Mouse (Mus musculus) heart, embryonic 12.5 days (tissue): Measurements from ENCODE around the gene Mapk13. TPM values are rescaled to one million over a fixed set of nuclear protein-coding genes. Genes with fewer than 3 reads are reported as not detected.
"Not testable (repeated sequence)": the region's sequence is repeated elsewhere in the genome, so short reads cannot be mapped to it uniquely, and the experiment has no call there.

Experiments used
- ATAC-seq: fragments of 200-750 bp; cut with Nextera tagmentation; 2 replicates; pipeline ENCODE4 v1.8.0; 2017; ENCODE audit warnings: moderate TSS enrichment, moderate library complexity; ENCODE audit not compliant: insufficient number of reproducible peaks, low FRiP score
- H3K27ac ChIP-seq: fragments of 300-500 bp; sonication (generic); 2 replicates; pipeline ENCODE4 v1.5.1; 2016; ENCODE audit warnings: mild to moderate bottlenecking, moderate library complexity; ENCODE audit not compliant: poor library complexity, severe bottlenecking
- H3K27me3 ChIP-seq: fragments of 300-500 bp; sonication (generic); replicated peaks from 2 replicates; pipeline ENCODE4 v1.6.1; 2016; ENCODE audit warnings: mild to moderate bottlenecking, moderate library complexity
- H3K36me3 ChIP-seq: fragments of 300-500 bp; sonication (generic); 2 replicates; pipeline ENCODE4 v1.6.1; 2016; ENCODE audit warnings: mild to moderate bottlenecking, moderate library complexity
- H3K4me1 ChIP-seq: fragments of 300-500 bp; sonication (generic); replicated peaks from 2 replicates; pipeline ENCODE4 v1.6.1; 2016; ENCODE audit warnings: mild to moderate bottlenecking
- H3K4me2 ChIP-seq: fragments of 300-500 bp; sonication (generic); 2 replicates; pipeline ENCODE4 v1.6.1; 2016; ENCODE audit warnings: mild to moderate bottlenecking, moderate library complexity
- H3K4me3 ChIP-seq: fragments of 300-500 bp; sonication (generic); 2 replicates; pipeline ENCODE4 v1.5.1; 2016; ENCODE audit warnings: mild to moderate bottlenecking
- H3K9ac ChIP-seq: fragments of 300-500 bp; sonication (generic); 2 replicates; pipeline ENCODE4 v1.6.1; 2016; ENCODE audit warnings: mild to moderate bottlenecking, moderate library complexity
- H3K9me3 ChIP-seq: fragments of 300-500 bp; sonication (generic); replicated peaks from 2 replicates; pipeline ENCODE4 v1.6.1; 2016; ENCODE audit warnings: mild to moderate bottlenecking, moderate library complexity
- WGBS: fragments of 180-500 bp; shearing (Covaris S2); methylation state at CpG from one replicate; pipeline ENCODE4 v1.1.7; 2016; 5-methylcytosine and 5-hydroxymethylcytosine counted together
- polyA plus RNA-seq: library from polyadenylated mRNA; unstranded; fragments of >200 nt; fragmentation: Nextera tagmentation; extraction: Ambion mirVana; gene quantifications from 2 replicates; pipeline ENCODE4 v1.2.1, GENCODE M21; 2016

Gene Mapk13
- 3.2 and 3.9 TPM in 2 replicates for polyA plus RNA-seq

DNA sequence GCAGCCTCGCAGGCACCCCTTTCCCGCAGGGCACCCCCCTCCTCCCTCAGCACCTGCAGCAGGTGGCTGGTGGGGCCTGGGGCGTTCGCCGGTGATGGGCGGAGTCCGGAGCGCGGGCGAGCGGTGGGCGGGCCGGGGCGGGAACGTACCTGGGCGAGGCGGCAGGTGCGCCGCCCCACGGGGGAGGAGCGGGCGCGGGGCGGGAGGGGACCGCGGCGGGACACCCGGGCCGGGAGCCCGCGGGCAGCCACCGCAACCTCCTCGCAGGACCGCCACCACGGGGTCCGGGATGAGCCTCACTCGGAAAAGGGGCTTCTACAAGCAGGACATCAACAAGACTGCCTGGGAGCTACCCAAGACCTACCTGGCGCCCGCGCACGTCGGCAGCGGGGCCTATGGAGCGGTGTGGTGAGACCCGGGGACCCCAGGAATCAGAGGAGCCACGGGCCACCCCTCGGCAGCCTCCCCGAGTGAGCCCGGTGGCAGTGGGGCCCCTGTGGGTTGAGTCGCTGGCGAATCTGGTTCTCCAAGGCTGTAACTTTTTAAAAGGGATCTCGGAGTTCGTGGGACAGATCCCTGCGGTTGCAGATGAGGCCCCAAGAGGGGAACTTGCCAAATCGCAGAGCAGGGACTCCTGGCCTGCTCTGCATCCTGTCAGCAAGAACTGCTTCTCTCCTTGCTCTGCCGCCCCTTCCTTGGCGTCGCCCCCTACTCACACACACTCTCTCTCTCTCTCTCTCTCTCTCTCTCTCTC lies at the start of gene Mapk13:
TSS of gene Mapk13 (plus strand) at position 177 of the 754 bp plus-strand sequence.
- H3K4me2 ChIP-seq: peak within 1 kb of the TSS; percentile 82
- peak within 1 kb of the TSS; percentile 48 for H3K4me3 ChIP-seq
- H3K27ac ChIP-seq: no peak within 1 kb of the TSS
- ATAC-seq: no peak
- peaks cover 2% of the 10 kb centered on the region; the same call in 1 of the 2 replicates for H3K9me3 ChIP-seq
- H3K4me1 ChIP-seq: peaks cover 17% of the 10 kb centered on the region
- no peaks in the 10 kb centered on the region for H3K36me3 ChIP-seq
- WGBS: 2% methylated on average over 58 of the region's 58 CpGs
- peak within 1 kb of the TSS; percentile 64 for H3K9ac ChIP-seq
- H3K27me3 ChIP-seq: peaks cover 41% of the 10 kb centered on the region

DNA sequence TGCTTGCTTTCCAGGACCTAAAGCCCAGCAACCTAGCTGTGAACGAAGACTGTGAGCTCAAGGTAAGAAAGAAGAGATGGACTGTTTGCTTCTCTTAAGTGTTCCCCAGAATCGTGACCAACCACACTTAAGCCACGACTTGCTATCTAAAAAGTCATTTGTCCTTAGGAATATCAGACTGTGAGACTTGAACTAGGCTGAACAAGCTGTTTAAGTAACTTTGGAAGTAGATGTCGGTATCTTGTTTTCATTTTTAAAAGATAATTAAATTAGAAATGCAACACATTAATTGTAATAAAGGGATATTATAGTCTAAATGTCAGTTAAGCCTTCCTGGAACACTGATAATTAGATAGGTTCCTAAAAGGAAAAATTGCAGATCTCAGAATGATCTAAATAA lies 43.3 kb upstream of the Mapk13 start, which contains the start of gene AC170998.1:
TSS of gene AC170998.1 (plus strand) at position 301 of the 400 bp plus-strand sequence.
- H3K9me3 ChIP-seq: no peaks in the 10 kb centered on the region
- H3K4me2 ChIP-seq: no peak within 1 kb of the TSS
- H3K27ac ChIP-seq: no peak within 1 kb of the TSS
- no peak within 1 kb of the TSS for H3K9ac ChIP-seq
- no peak within 1 kb of the TSS for H3K4me3 ChIP-seq
- H3K36me3 ChIP-seq: peaks cover 87% of the 10 kb centered on the region
- peaks cover 16% of the 10 kb centered on the region for H3K4me1 ChIP-seq
- no peak for ATAC-seq
- WGBS: 90% methylated on average over 4 of the region's 4 CpGs
- H3K27me3 ChIP-seq: no peaks in the 10 kb centered on the region

DNA sequence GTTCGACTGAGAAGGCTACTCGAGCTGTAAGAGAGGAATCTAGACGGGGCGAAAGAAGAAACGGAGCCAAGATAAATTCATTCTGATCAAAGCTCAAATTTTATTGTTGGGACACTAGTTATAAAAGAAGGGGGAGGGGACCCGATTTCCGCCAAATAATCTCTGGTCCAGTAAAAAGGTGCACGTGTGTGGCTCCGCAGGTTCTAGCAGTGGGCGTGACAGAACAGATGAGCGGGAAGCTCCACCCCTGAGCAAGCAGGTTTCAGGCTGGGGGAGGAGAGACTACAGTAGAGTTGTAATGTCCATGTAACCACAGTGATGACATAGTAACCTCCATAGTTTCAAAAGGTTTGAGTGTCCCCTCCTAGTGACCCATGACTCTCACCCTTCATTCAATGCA lies 41.6 kb upstream of the Mapk13 start:
- 94% methylated on average over 11 of the region's 11 CpGs for WGBS
- peaks cover 87% of the 10 kb centered on the region for H3K36me3 ChIP-seq
- H3K27ac ChIP-seq, H3K4me2 ChIP-seq, H3K4me1 ChIP-seq, H3K9me3 ChIP-seq, ATAC-seq, H3K4me3 ChIP-seq, H3K27me3 ChIP-seq, H3K9ac ChIP-seq: not testable (repeated sequence)

DNA sequence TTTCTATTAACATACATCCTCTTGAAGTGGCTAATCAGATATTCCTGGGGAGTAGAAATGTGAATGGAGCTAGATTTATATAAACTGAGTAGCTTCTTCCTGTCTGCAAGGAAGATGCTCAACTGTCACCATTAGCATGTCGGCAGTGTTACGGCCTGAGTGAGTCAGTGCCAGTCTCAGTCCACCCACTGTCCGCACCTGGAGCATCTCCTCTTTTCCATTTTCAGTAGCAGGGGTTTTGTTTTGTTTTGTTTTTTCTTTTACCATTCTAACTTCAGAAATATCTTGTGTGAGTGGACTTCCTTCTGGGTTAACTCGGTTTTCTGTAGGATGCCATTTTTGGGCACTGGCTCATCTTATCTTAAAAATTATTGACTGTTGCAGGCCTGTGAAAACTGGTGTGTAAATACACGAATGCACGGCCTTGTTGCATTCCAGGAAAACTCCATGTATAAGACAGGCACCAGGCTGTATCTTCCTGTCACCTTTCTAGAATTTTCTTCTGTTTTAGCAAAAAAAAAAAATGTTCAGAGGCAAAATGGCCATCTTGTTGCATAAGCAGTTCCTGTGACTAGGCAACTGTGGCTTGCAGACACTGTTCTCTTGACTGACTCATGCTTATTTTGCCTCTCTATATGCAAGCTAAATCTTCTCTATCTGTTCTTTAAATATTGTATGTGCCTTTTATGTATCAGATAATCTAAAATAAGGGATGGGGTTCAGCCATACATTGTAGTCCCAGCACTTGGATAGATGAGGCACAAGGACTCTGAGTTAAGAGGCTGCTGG lies 33.6 kb upstream of the Mapk13 start:
- no peak for ATAC-seq
- Histone ChIP-seq H3K9ac (no peak overlapping the region), H3K4me2 (no peak overlapping the region), H3K9me3 (no peaks in the 10 kb centered on the region), H3K27me3 (no peaks in the 10 kb centered on the region), H3K36me3 (peaks cover 58% of the 10 kb centered on the region), H3K4me1 (peaks cover 8% of the 10 kb centered on the region), H3K27ac (no peak overlapping the region), H3K4me3 (no peak overlapping the region)
- WGBS: 89% methylated on average over 6 of the region's 6 CpGs

DNA sequence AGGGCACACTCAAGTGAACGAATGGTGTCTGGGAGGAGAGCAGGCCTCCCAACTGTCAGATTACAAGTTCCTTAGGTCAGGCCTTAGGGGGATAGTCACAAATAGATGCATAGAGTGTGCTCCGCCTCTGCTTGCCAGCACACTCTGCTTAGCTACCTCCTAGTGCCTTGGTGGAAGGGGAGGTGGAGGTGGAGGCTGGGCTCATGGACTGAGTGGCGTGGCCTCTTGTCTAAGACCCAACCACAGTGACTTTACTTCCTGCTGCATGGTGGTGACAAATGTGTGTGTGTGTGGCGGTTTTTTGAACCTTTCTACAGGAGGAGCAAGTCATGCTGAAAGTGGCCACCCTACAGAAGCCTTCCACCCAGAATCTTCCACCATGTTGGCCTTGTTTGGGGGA lies 32.6 kb upstream of the Mapk13 start:
- H3K4me3 ChIP-seq: no peak overlapping the region
- ATAC-seq: no peak
- WGBS: 69% methylated on average over 4 of the region's 4 CpGs
- no peak overlapping the region for H3K4me2 ChIP-seq
- H3K27ac ChIP-seq: no peak overlapping the region
- no peaks in the 10 kb centered on the region for H3K27me3 ChIP-seq
- H3K9ac ChIP-seq: no peak overlapping the region
- H3K4me1 ChIP-seq: peaks cover 8% of the 10 kb centered on the region
- H3K36me3 ChIP-seq: peaks cover 60% of the 10 kb centered on the region
- H3K9me3 ChIP-seq: no peaks in the 10 kb centered on the region

DNA sequence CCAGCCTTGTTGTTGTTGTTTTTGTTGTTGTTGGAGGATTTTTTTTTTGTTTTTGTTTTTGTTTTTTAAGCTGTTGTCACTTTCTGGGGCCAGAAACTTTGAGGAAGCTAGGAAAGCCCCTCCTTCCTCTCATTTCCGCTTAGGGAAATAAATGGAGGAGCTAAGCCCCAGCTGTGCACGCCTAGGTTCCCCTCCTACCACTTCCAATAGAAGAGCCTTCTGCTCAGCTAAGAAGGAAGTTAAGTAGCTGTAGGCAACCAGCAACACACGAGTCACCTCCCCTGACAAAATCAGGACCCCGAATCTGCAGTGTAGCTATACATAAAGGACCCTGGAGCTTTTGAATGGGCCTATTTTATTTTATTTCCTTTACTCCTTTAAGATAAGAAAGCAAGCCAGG lies 31.1 kb upstream of the Mapk13 start:
- no peak overlapping the region for H3K4me2 ChIP-seq
- no peak for ATAC-seq
- H3K9me3 ChIP-seq: 0 out of 2 replicates have a peak, but pooled peaks cover 1% of the 10 kb centered on the region
- peaks cover 8% of the 10 kb centered on the region for H3K4me1 ChIP-seq
- 94% methylated on average over 4 of the region's 4 CpGs for WGBS
- H3K9ac ChIP-seq: no peak overlapping the region
- H3K4me3 ChIP-seq: no peak overlapping the region
- H3K27me3 ChIP-seq: no peaks in the 10 kb centered on the region
- peaks cover 60% of the 10 kb centered on the region for H3K36me3 ChIP-seq
- H3K27ac ChIP-seq: no peak overlapping the region

DNA sequence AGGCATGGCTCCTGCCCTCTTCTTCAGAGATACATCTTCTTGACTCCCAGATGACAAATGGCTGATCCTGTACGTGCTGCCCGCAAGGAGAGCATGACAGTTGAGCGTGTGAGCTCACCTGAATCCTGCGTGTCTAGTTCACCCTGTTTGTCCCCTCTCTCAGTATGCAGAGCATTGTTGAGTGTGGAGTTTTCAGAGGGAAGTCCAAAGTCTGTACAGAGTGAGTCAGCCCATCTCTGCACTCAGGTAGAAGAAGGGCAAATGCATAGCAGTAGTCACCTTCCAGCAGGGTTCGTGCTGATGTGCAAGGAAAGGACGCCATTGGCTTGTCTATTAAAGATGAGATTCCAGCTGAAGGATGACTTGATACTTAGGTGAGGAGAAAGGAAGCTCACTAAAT lies 29.9 kb upstream of the Mapk13 start:
- Histone ChIP-seq H3K36me3 (peaks cover 67% of the 10 kb centered on the region), H3K9ac (no peak overlapping the region), H3K4me1 (peaks cover 8% of the 10 kb centered on the region), H3K4me2 (no peak overlapping the region), H3K4me3 (no peak overlapping the region), H3K9me3 (0 out of 2 replicates have a peak, but pooled peaks cover 6% of the 10 kb centered on the region), H3K27ac (no peak overlapping the region), H3K27me3 (no peaks in the 10 kb centered on the region)
- ATAC-seq: no peak
- WGBS: 94% methylated on average over 6 of the region's 6 CpGs

DNA sequence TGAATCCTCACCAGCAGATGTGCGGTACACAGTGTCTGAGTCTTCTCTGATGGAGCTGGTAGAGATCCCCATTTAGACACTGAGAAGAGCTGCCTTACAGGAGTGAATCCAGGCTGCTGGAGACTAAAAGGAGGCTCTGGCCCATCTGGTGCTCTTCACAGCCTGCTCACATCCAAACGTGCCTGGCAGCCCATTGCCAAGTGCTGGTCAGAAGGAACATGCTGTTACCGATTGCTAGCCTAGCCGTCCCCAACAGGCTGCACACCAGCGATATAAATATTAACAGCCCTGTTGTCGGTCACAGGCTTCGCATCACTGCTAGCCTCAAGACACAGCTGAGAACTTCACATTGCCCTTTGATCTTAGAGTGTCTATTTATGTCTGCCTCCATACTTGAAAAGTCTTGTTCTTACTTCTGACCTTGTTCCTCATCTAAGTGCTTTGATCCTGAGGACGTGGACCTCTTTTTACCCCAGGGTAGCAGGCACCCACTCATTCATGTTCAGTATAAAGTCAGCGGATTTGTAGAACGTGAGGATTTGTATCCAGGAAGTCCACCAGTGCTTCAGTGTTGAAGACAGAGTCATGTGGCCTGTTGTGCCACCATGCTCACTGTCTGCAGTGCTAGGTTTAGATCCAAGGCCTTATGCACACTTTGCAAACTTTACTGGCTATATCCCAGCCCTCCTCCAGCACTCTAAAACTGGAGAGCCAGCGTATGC lies 25.8 kb upstream of the Mapk13 start:
- Histone ChIP-seq H3K36me3 (peaks cover 93% of the 10 kb centered on the region), H3K4me3 (no peak overlapping the region), H3K4me2 (no peak overlapping the region), H3K9ac (no peak overlapping the region), H3K27me3 (no peaks in the 10 kb centered on the region), H3K4me1 (0 out of 2 replicates have a peak, but pooled peaks cover 3% of the 10 kb centered on the region), H3K9me3 (0 out of 2 replicates have a peak, but pooled peaks cover 6% of the 10 kb centered on the region), H3K27ac (no peak overlapping the region)
- 85% methylated on average over 11 of the region's 11 CpGs for WGBS
- ATAC-seq: no peak

DNA sequence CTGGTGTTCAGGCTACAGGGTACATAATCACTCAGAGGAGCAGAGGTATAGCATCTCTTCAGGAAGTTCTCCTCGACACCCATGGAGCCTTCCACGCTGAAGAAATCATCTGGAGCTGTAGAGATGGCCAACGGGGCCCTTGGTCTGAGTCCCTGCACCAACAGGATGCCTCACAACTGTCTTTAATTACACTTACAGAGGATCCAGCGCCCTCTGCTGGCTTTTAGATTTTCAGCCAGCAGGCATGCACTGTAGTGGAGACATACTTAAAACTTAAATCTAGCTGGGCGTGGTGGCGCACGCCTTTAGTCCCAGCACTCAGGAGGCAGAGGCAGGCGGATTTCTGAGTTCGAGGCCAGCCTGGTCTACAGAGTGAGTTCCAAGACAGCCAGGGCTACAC lies 25.2 kb upstream of the Mapk13 start:
- Histone ChIP-seq H3K4me1 (0 out of 2 replicates have a peak, but pooled peaks cover 3% of the 10 kb centered on the region), H3K9me3 (0 out of 2 replicates have a peak, but pooled peaks cover 6% of the 10 kb centered on the region), H3K9ac (no peak overlapping the region), H3K36me3 (peaks cover 98% of the 10 kb centered on the region), H3K4me2 (no peak overlapping the region), H3K27me3 (no peaks in the 10 kb centered on the region), H3K27ac (no peak overlapping the region), H3K4me3 (no peak overlapping the region)
- whole genome bisulfite sequencing: 87% methylated on average over 9 of the region's 9 CpGs
- ATAC-seq: no peak

DNA sequence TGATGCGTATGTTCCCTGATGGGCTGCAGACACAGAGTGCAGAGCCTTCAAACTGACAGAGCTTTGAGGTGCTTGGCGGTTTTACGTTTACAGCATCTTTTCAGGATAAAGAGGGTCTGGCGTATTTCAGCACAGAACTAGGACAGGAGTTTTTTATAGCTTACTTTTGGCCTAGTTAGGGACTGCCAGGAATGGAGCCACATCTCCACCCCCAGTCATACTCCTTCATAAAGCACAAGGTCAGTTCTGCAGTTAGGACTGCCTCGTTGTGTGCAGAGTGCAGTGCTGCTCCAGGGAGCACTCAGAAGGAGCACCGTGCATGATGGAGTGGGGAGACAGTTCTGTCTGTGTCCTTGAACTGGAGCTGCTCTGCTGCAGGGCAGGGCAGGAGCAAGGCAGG lies 23.3 kb upstream of the Mapk13 start:
- H3K4me1 ChIP-seq: 0 out of 2 replicates have a peak, but pooled peaks cover 3% of the 10 kb centered on the region
- H3K9me3 ChIP-seq: 0 out of 2 replicates have a peak, but pooled peaks cover 6% of the 10 kb centered on the region
- H3K36me3 ChIP-seq: peaks cover 80% of the 10 kb centered on the region
- ATAC-seq: no peak
- H3K9ac ChIP-seq: no peak overlapping the region
- no peak overlapping the region for H3K4me2 ChIP-seq
- WGBS: 68% methylated on average over 6 of the region's 6 CpGs
- no peak overlapping the region for H3K27ac ChIP-seq
- H3K27me3 ChIP-seq: no peaks in the 10 kb centered on the region
- H3K4me3 ChIP-seq: no peak overlapping the region
